Mouse (Mus musculus): ENCODE data around the gene Golph3.

- TF ChIP-seq CTCF (IDR thresholded peaks at IDR 0.05; ENCODE audit: low read depth) (no peak), EP300 (IDR thresholded peaks at IDR 0.05; ENCODE audit: low read depth) (no peak)
Observed at GRCm38 (mm10) chr15:12368850-12369249, 47.6 kb downstream of the Golph3 start.

Data from heart, postnatal 0 days (tissue).